In the genomic region with DNA sequence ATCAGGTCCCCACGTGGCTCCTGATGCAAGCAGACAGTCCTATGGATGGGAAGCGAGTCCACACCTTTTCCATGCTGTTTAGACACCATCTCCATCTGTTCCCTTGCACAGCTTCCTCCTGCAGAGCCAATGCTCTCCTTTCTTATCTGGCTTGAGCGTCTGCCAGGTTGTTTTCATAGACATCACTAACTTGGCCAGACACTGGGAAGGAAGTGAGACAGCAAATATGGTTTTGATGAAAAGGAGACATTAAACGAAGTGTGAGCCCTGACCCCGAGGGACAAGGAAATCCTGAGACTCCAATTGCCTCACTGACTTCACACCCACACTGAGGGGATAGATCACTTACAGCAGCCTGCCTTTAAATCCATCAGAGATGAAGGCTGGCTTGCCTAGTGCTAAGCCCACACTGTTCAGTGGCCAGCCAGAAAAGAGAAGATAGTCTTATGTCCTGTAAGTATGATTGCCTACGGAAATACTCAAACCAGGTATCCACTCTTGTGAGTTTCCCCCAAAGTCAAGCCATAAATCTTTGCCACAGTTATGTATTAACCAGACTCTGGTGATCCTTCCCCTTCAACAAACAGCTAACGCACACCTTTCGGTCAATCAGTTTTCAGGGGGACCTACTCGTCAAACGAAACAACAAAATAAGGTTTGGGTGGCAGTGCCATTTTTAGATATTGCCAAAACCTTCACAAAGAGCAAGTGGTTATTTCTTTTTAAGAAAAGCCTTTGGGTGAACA, we compare ENCODE assay signal across 12 mouse cellular contexts.
A peak's percentile ranks its signal among the peaks of the same experiment; 100 is the strongest.
DNase-seq lines count a peak whose midpoint lies in the region; ATAC-seq and TF ChIP-seq lines count a peak whose summit lies in the region.
"Had no signal": no experiment of that assay in that cellular context is flagged by ENCODE, and none has a peak within 500 bp of the region (broad histone marks: within the 10 kb centered on the region; RNA-seq: fewer than 3 reads in every experiment).

No protein-coding gene starts in this region.

- no peak for TF ChIP-seq POLR2A in MEL (IDR thresholded peaks at IDR 0.05; ENCODE audit: control insufficient read depth in 1 of 2, insufficient read depth in 1 of 2, low read depth in 1 of 2, low read length in 2 of 2, poor library complexity in 1 of 2)

- H3K36me3 ChIP-seq in kidney, postnatal 0 days (ENCODE audit: insufficient read depth, low read length), result no peaks in the 10 kb centered on the region
- H3K36me3 ChIP-seq in MEL (ENCODE audit: control insufficient read depth in 1 of 2, insufficient read depth in 2 of 2, low read length in 2 of 2), result no peaks in the 10 kb centered on the region
- H3K36me3 ChIP-seq: embryonic facial prominence, embryonic 15.5 days; midbrain, embryonic 12.5 days had no signal

- intact Hi-C loops in left cerebral cortex, postnatal 36 days (cut with DNase I), result no loop called here

- no peak for DNase-seq in cerebellum, adult 9-11 months
- DNase-seq in kidney, postnatal 0 days (ENCODE audit: low spot score), result peak; percentile 33
- DNase-seq in kidney, adult 11 months, result no peak
- peak; percentile 28 for DNase-seq in MEL (ENCODE audit: low read depth, low spot score)
- peak; percentile 17 to 36 for DNase-seq in left cerebral cortex, postnatal 36 days (ENCODE audit: low spot score in 2 of 2)
- no peak for DNase-seq in gastrocnemius, adult 18-20 months (ENCODE audit: low spot score)
- no peak for DNase-seq in spleen, postnatal 10 days (ENCODE audit: low spot score in 2 of 2)
- DNase-seq: gastrocnemius, adult 2 months had no signal

- no peaks in the 10 kb centered on the region for H3K79me2 ChIP-seq in MEL (ENCODE audit: control insufficient read depth, insufficient read depth, low read length, poor library complexity)

- no peak overlapping the region for H3K9ac ChIP-seq in kidney, postnatal 0 days (ENCODE audit: low read depth, low read length)
- H3K9ac ChIP-seq in MEL (ENCODE audit: control insufficient read depth, low read depth, low read length, poor library complexity, severe bottlenecking), result no peak overlapping the region
- H3K9ac ChIP-seq: embryonic facial prominence, embryonic 15.5 days; midbrain, embryonic 12.5 days had no signal

- TF ChIP-seq CTCF in kidney, postnatal 0 days (IDR thresholded peaks at IDR 0.05; ENCODE audit: low read depth), result no peak
- no peak for TF ChIP-seq CTCF in MEL (IDR thresholded peaks at IDR 0.05 in 2 of 3, conservative IDR thresholded peaks at IDR 0.05 in 1 of 3; ENCODE audit: control insufficient read depth in 1 of 3, insufficient read depth in 1 of 3, low read depth in 2 of 3, low read length in 3 of 3, poor library complexity in 1 of 3, severe bottlenecking in 1 of 3)

- peak in 1 of 2 experiments; percentile 33; a peak in 1 of 4 replicates for TF ChIP-seq EP300 in MEL (IDR thresholded peaks at IDR 0.05; ENCODE audit: low read depth in 1 of 2, low read length in 2 of 2)

- TF ChIP-seq RAD21 in MEL (IDR thresholded peaks at IDR 0.05; ENCODE audit: low read depth, low read length), result no peak

- no peak overlapping the region for H3K27ac ChIP-seq in kidney, postnatal 0 days
- H3K27ac ChIP-seq in MEL (ENCODE audit: control insufficient read depth, low read depth, low read length), result no peak overlapping the region
- H3K27ac ChIP-seq: embryonic facial prominence, embryonic 15.5 days; gastrocnemius, adult 2 months; midbrain, embryonic 12.5 days had no signal

- no peaks in the 10 kb centered on the region for H3K9me3 ChIP-seq in kidney, postnatal 0 days (replicated peaks; ENCODE audit: low read length)
- H3K9me3 ChIP-seq in MEL (replicated peaks; ENCODE audit: insufficient read depth, low read length), result no peaks in the 10 kb centered on the region
- H3K9me3 ChIP-seq: embryonic facial prominence, embryonic 15.5 days; midbrain, embryonic 12.5 days had no signal

- H3K4me3 ChIP-seq in kidney, postnatal 0 days (replicated peaks; ENCODE audit: low read depth, low read length), result no peak overlapping the region
- H3K4me3 ChIP-seq in MEL (ENCODE audit: control insufficient read depth in 1 of 2, insufficient read depth in 1 of 2, low read depth in 2 of 2, low read length in 2 of 2), result no peak overlapping the region
- H3K4me3 ChIP-seq: embryonic facial prominence, embryonic 15.5 days; gastrocnemius, adult 2 months; midbrain, embryonic 12.5 days had no signal

- no peaks in the 10 kb centered on the region for H3K4me1 ChIP-seq in kidney, postnatal 0 days (replicated peaks; ENCODE audit: insufficient read depth, low read length)
- H3K4me1 ChIP-seq in MEL (ENCODE audit: control insufficient read depth in 1 of 2, insufficient read depth in 2 of 2, low read length in 2 of 2), result no peaks in the 10 kb centered on the region

- H3K27me3 ChIP-seq in kidney, postnatal 0 days (ENCODE audit: insufficient read depth, low read length), result no peaks in the 10 kb centered on the region
- H3K27me3 ChIP-seq in MEL (ENCODE audit: control insufficient read depth in 1 of 2, insufficient read depth in 2 of 2, low read length in 2 of 2), result peaks cover 0 to 4% of the 10 kb centered on the region in 2 experiments; a peak in 2 of 4 replicates
- H3K27me3 ChIP-seq: embryonic facial prominence, embryonic 15.5 days; midbrain, embryonic 12.5 days; Patski had no signal

- no peak overlapping the region for H3K4me2 ChIP-seq in kidney, postnatal 0 days (ENCODE audit: low read length)
- H3K4me2 ChIP-seq: embryonic facial prominence, embryonic 15.5 days; midbrain, embryonic 12.5 days had no signal

- peak; percentile 36; the same call in 1 of the 2 replicates for ATAC-seq in cerebellum, adult (ENCODE audit: insufficient number of reproducible peaks, low FRiP score, low TSS enrichment)
- no peak for ATAC-seq in kidney, postnatal 0 days (replicated peaks; ENCODE audit: low FRiP score, low read depth)
- ATAC-seq: Patski had no signal

- WGBS in kidney, postnatal 0 days, result 38% methylated on average over 10 of the region's 10 CpGs

TF ChIP-seq in MEL, 35 proteins besides CTCF, POLR2A, EP300 and RAD21:
- no peak for TF ChIP-seq MYC (IDR thresholded peaks at IDR 0.05; ENCODE audit: low read depth, low read length)
- peak; percentile 33; the same call in 1 of the 2 replicates for TF ChIP-seq ETS1 (IDR thresholded peaks at IDR 0.05; ENCODE audit: low read depth, low read length)
- TF ChIP-seq GATA1 (IDR thresholded peaks at IDR 0.05; ENCODE audit: low read depth, low read length), result peak; percentile 28; the same call in 1 of the 2 replicates

Comparison
In these comparisons a context has a peak if more than half of its experiments do, and no peak if none do; other contexts are left out.
1. DNase-seq: peak in kidney, postnatal 0 days (single experiment), MEL (single experiment) and left cerebral cortex, postnatal 36 days (2 of 2); none in cerebellum, adult 9-11 months (single experiment), kidney, adult 11 months (single experiment), gastrocnemius, adult 18-20 months (single experiment) and spleen, postnatal 10 days (0 of 2).